Mouse (Mus musculus) midbrain, embryonic 14.5 days (tissue): ENCODE data around the gene Mylk. TPM values are rescaled to one million over a fixed set of nuclear protein-coding genes. Genes with fewer than 3 reads are reported as not detected.

ENCODE experiments used
- ATAC-seq: fragments of 200-750 bp; cut with Nextera tagmentation; 2 replicates; pipeline ENCODE4 v1.8.0; 2017; ENCODE audit warnings: moderate number of reproducible peaks, moderate library complexity; ENCODE audit not compliant: low FRiP score, low TSS enrichment
- DNase-seq: peaks from one replicate; pipeline ENCODE4 v3.0.0-alpha.2; 2015
- H3K27ac ChIP-seq: fragments of 300-500 bp; sonication (generic); replicated peaks from 2 replicates; pipeline ENCODE4 v1.5.1; 2014; ENCODE audit warnings: mild to moderate bottlenecking, low read depth, low read length, moderate library complexity
- H3K27me3 ChIP-seq: fragments of 300-500 bp; sonication (generic); 2 replicates; pipeline ENCODE4 v1.6.1; 2014; ENCODE audit warnings: low read length, control low read depth, mixed read lengths; ENCODE audit not compliant: control insufficient read depth, insufficient read depth
- H3K36me3 ChIP-seq: fragments of 300-500 bp; sonication (generic); 2 replicates; pipeline ENCODE4 v1.6.1; 2014; ENCODE audit warnings: low read length, control low read depth; ENCODE audit not compliant: control insufficient read depth, insufficient read depth
- H3K4me1 ChIP-seq: fragments of 300-500 bp; sonication (generic); 2 replicates; pipeline ENCODE4 v1.6.1; 2014; ENCODE audit warnings: mild to moderate bottlenecking, antibody characterized with exemption, low read length, control low read depth; ENCODE audit not compliant: control insufficient read depth, insufficient read depth
- H3K4me2 ChIP-seq: fragments of 300-500 bp; sonication (generic); 2 replicates; pipeline ENCODE4 v1.6.1; 2014; ENCODE audit warnings: mild to moderate bottlenecking, low read length, moderate library complexity
- H3K4me3 ChIP-seq: fragments of 300-500 bp; sonication (generic); replicated peaks from 2 replicates; pipeline ENCODE4 v1.5.1; 2014; ENCODE audit warnings: low read depth, low read length
- H3K9ac ChIP-seq: fragments of 300-500 bp; sonication (generic); replicated peaks from 2 replicates; pipeline ENCODE4 v1.6.1; 2014; ENCODE audit warnings: mild to moderate bottlenecking, low read length, moderate library complexity
- H3K9me3 ChIP-seq: fragments of 300-500 bp; sonication (generic); 2 replicates; pipeline ENCODE4 v1.6.1; 2016; ENCODE audit warnings: low read length, control low read depth, mixed read lengths; ENCODE audit not compliant: control insufficient read depth
- WGBS: fragments of 180-500 bp; shearing (Covaris S2); extraction: QIAGEN DNeasy Blood & Tissue Kit; methylation state at CpG from one replicate; pipeline ENCODE4 v1.1.7; 2014; 5-methylcytosine and 5-hydroxymethylcytosine counted together
- polyA plus RNA-seq: library from polyadenylated mRNA; unstranded; fragments of >200 nt; fragmentation: Nextera tagmentation; extraction: Ambion mirVana; gene quantifications from 2 replicates; pipeline ENCODE4 v1.2.1, GENCODE M21; 2014

Mylk gene
- polyA plus RNA-seq, 1 experiment from 2014 or later, result 4.9 TPM

- 89% methylated on average over 10 of the region's 10 CpGs for WGBS
These were observed 248.8 kb downstream of the Mylk start for GRCm38 (mm10) chr16:34993694-34994330.

GRCm38 (mm10) chr16:34994641-34995141, 249.7 kb downstream of the Mylk start:
- 75% methylated on average over 9 of the region's 9 CpGs for WGBS
- no peaks in the 10 kb centered on the region for H3K36me3 ChIP-seq
- no peak for ATAC-seq
- H3K9ac ChIP-seq, result no peak overlapping the region
- H3K27me3 ChIP-seq, result no peaks in the 10 kb centered on the region
- H3K4me3 ChIP-seq, result no peak overlapping the region
- H3K4me2 ChIP-seq, result no peak overlapping the region
- H3K27ac ChIP-seq, result no peak overlapping the region
- no peaks in the 10 kb centered on the region for H3K9me3 ChIP-seq
- no peaks in the 10 kb centered on the region for H3K4me1 ChIP-seq
- DNase-seq, result no peak

More at GRCm38 (mm10) chr16:34993694-34994330, 248.8 kb downstream of the Mylk start:
- Histone ChIP-seq H3K4me3 (no peak overlapping the region), H3K27ac (no peak overlapping the region), H3K4me1 (no peaks in the 10 kb centered on the region), H3K9me3 (no peaks in the 10 kb centered on the region), H3K4me2 (no peak overlapping the region), H3K9ac (no peak overlapping the region), H3K36me3 (no peaks in the 10 kb centered on the region), H3K27me3 (no peaks in the 10 kb centered on the region)
- DNase-seq, result no peak
- ATAC-seq, result no peak

GRCm38 (mm10) chr16:34996133-34996532, 251.1 kb downstream of the Mylk start:
- WGBS, result 70% methylated on average over 5 of the region's 5 CpGs
- Histone ChIP-seq H3K36me3 (no peaks in the 10 kb centered on the region), H3K27ac (no peak overlapping the region), H3K4me1 (peaks cover 3% of the 10 kb centered on the region; the same call in 1 of the 2 replicates), H3K4me3 (no peak overlapping the region), H3K9ac (no peak overlapping the region), H3K4me2 (no peak overlapping the region), H3K9me3 (no peaks in the 10 kb centered on the region), H3K27me3 (no peaks in the 10 kb centered on the region)
- ATAC-seq, result no peak
- DNase-seq, result peak; percentile 73

GRCm38 (mm10) chr16:34997052-34997451, 252.0 kb downstream of the Mylk start:
- Histone ChIP-seq H3K4me3 (no peak overlapping the region), H3K9ac (no peak overlapping the region), H3K4me1 (peaks cover 5% of the 10 kb centered on the region; the same call in 1 of the 2 replicates), H3K27me3 (no peaks in the 10 kb centered on the region), H3K9me3 (no peaks in the 10 kb centered on the region), H3K27ac (no peak overlapping the region), H3K4me2 (no peak overlapping the region), H3K36me3 (no peaks in the 10 kb centered on the region)
- ATAC-seq (no peak), DNase-seq (no peak)
- WGBS, result 78% methylated on average over 4 of the region's 4 CpGs

- ATAC-seq (no peak), DNase-seq (no peak)
- Histone ChIP-seq H3K4me2 (no peak overlapping the region), H3K36me3 (no peaks in the 10 kb centered on the region), H3K4me1 (peaks cover 5% of the 10 kb centered on the region; the same call in 1 of the 2 replicates), H3K9me3 (no peaks in the 10 kb centered on the region), H3K27me3 (no peaks in the 10 kb centered on the region), H3K27ac (no peak overlapping the region), H3K4me3 (no peak overlapping the region), H3K9ac (no peak overlapping the region)
- WGBS, result 75% methylated on average over 10 of the region's 10 CpGs
These were observed 252.6 kb downstream of the Mylk start for GRCm38 (mm10) chr16:34997576-34997975.

- H3K36me3 ChIP-seq, result no peaks in the 10 kb centered on the region
- H3K4me3 ChIP-seq, result no peak overlapping the region
- no peaks in the 10 kb centered on the region for H3K27me3 ChIP-seq
- WGBS, result 72% methylated on average over 3 of the region's 3 CpGs
- no peak overlapping the region for H3K9ac ChIP-seq
- ATAC-seq (no peak), DNase-seq (no peak)
- H3K27ac ChIP-seq, result no peak overlapping the region
- peaks cover 5% of the 10 kb centered on the region; the same call in 1 of the 2 replicates for H3K4me1 ChIP-seq
- no peaks in the 10 kb centered on the region for H3K9me3 ChIP-seq
- H3K4me2 ChIP-seq, result no peak overlapping the region
These were observed 254.0 kb downstream of the Mylk start for GRCm38 (mm10) chr16:34999016-34999415.

GRCm38 (mm10) chr16:34999986-35000385, 255.0 kb downstream of the Mylk start:
- Histone ChIP-seq H3K9me3 (no peaks in the 10 kb centered on the region), H3K36me3 (no peaks in the 10 kb centered on the region), H3K9ac (no peak overlapping the region), H3K27me3 (no peaks in the 10 kb centered on the region), H3K27ac (no peak overlapping the region), H3K4me3 (no peak overlapping the region), H3K4me2 (no peak overlapping the region), H3K4me1 (peaks cover 5% of the 10 kb centered on the region; the same call in 1 of the 2 replicates)
- ATAC-seq (no peak), DNase-seq (no peak)
- WGBS, result 51% methylated on average over 11 of the region's 11 CpGs

- WGBS, result 12% methylated on average over 10 of the region's 10 CpGs
- ATAC-seq, result no peak
- H3K9me3 ChIP-seq, result no peaks in the 10 kb centered on the region
- H3K4me2 ChIP-seq, result peak overlapping the region; percentile 25
- H3K4me1 ChIP-seq, result peaks cover 5% of the 10 kb centered on the region; the same call in 1 of the 2 replicates
- no peaks in the 10 kb centered on the region for H3K27me3 ChIP-seq
- no peak overlapping the region for H3K9ac ChIP-seq
- H3K4me3 ChIP-seq, result no peak overlapping the region
- H3K27ac ChIP-seq, result no peak overlapping the region
- no peaks in the 10 kb centered on the region for H3K36me3 ChIP-seq
- DNase-seq, result peak; percentile 55
These were observed 256.0 kb downstream of the Mylk start for GRCm38 (mm10) chr16:35000923-35001560.

- DNase-seq (no peak), ATAC-seq (no peak)
- 76% methylated on average over 5 of the region's 5 CpGs for WGBS
- Histone ChIP-seq H3K4me3 (no peak overlapping the region), H3K27me3 (no peaks in the 10 kb centered on the region), H3K36me3 (no peaks in the 10 kb centered on the region), H3K27ac (no peak overlapping the region), H3K4me1 (peaks cover 5% of the 10 kb centered on the region; the same call in 1 of the 2 replicates), H3K4me2 (no peak overlapping the region), H3K9ac (no peak overlapping the region), H3K9me3 (no peaks in the 10 kb centered on the region)
These were observed 259.3 kb downstream of the Mylk start for GRCm38 (mm10) chr16:35004356-35004755.
